Mouse (Mus musculus) adrenal gland, adult 8-10 months (tissue): ENCODE measurements around the gene Uvrag. TPM values are rescaled to one million over a fixed set of nuclear protein-coding genes. Genes with fewer than 3 reads are reported as not detected.

Source experiments
- DNase-seq: peaks from one replicate; pipeline ENCODE4 v3.0.0; 2022
- total RNA-seq, 4 experiments: library from RNA; stranded (reverse); gene quantifications; 2 replicates each; pipeline ENCODE4 v1.2.4; 2022

Gene Uvrag
- total RNA-seq, 4 experiments from 2014 or later: 32.5 to 46.9 (median 40.3) TPM

DNA sequence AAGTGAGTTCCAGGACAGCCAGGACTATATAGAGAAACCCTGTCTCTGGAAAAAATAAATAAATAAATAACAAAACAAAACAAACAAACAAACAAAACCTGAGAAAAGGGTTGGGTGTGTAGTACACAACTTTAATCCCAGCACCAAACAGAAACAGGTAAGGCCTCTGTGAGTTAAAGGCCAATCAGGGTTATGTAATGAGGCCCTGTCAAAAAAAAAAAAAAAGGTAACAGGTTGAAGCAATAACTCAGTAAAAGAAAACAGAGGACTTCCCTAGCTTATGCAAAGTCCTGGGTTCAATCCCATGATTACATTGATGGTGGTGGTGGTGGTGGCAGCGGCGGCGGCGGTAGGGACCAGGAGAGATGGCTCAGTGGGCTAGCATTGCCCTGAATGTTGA lies 3.4 kb downstream of the Uvrag start:
- DNase-seq: no peak

DNA sequence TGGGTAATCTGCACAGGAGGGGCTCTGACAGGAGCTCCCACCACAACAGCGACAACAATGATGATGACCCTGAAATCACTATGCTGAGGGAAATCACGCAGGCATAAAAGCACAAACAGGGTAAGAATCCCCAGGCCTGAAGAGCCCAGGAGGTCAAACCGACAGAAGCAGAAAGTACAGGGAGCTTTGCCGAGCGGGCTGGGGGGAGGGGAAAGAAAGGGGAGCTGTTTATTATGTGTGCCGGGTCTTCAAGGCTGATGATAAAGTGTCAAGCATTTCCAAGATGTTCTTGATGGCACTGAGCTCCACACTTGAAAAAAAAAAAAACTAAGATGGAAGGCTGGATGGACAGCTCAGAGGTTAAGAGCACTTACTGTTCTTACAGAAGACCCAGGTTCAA lies 4.2 kb downstream of the Uvrag start:
- DNase-seq: no peak

DNA sequence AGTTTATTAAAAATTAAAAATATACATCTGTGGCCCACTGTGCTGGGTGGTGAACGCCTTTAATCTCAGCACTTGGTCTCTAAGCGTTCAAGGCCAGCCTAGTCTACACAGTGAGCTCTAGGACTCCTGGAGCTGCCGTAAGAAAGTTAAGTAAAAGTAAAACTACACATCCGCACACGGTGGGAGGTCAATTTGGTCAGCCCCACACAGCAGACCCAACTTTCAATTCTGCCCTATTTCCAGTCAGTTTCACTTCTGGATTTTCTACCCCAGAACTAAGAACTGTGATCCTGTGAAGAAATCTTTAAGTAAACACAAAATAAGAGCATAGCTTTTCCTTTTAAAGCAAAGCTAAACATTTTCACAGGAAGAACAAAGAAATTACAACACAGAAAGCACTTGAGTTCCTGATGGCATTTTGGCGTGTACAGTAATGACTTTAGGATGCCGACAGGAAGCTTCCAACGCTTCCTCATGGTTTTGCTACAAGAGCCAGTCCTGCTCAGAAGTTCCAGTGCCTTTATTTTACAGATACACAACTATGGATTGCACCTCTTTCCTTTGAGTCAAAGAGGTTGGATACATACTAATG lies 7.0 kb downstream of the Uvrag start:
- DNase-seq: no peak

DNA sequence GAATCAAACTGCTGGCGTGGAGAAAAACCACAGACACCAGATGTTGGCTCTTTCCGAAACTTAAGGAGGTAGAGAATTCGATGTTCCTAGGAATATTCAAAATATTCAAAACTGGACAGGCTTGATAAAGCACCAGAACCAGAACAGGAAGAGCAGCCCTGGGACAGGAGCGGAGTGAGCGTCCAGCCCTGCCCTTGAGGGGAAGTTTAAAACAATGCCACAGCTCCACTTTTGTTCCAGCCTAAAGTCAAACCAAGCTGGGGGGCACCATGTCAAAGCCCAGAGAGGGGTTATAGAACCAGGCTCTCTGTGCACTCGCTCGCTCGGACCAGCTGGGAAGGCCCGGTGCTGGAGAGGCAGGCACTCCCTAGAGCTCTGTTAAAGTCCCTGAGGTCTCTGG lies 8.3 kb downstream of the Uvrag start:
- no peak for DNase-seq

DNA sequence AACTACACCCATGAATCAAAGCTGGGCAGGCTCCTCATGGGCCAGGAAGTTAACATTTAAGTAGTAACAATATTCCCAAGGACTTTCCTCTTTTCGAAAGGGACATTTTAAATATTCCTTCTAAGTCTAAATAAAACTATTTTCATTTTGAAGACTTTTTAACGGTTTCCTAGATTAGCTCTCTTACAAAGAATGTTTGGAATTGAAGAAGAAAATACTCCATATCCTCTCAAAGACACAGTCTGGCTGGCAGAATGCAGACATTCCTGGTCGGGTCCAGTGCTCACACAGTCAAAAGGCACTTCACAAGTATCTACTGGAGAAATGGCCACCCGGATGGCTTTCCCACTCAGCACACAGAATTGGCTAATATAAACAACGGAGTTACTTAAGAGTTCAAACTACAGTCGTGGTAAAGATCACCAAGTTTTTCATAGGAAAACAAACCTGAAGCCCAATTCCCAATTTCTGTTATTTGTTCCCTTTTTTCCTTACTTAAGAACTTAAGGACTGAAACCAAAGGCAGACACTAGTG lies 9.1 kb downstream of the Uvrag start:
- no peak for DNase-seq

- no peak for DNase-seq
Observed at GRCm38 (mm10) chr7:99128965-99129364, 12.0 kb downstream of the Uvrag start.

DNA sequence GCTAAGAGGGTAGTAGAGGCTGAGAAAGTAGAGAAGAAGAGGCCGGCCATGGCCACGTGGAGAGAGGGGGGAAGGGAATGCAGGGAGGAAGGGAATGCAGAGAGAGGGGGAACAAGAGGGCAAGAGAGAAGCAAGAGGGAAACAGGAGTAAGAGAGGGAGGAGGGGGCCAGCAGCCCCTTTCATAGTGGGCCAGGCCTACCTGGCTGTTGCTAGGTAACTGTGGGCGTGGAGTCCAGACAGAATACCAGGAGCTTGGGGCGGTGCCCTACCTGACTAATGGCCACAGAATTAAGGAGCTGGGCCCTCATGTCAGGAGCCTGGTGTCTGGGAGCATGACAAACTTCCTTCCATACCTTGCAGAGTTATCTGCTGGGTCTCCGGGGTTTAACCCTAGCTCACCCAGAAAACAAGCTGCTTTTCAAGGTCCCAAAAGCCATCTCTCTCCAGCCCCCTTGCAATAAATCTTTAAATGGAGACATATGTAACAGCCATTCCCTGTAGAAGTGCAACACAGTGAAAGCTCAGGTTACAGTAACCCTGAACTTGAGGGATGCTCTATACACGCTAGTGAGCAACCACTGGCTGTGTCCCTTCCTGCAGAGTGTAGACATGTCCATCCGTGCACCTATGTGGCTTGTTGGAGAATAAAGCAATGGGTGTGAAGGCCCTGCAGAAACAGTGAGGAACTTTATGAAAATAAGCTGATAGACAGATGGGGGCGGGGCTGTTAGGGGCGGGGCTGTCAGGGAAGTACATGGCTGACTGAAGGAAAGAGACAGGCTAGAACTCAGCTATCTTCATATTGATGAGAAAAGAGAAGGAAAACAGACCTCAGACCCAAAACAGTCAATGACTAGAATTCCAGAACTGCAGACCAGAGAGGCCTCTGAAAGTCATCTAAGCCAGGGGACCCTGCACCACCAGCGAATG lies 12.7 kb downstream of the Uvrag start:
- no peak for DNase-seq

GRCm38 (mm10) chr7:99126057-99126456 lies 14.9 kb downstream of the Uvrag start:
- no peak for DNase-seq

GRCm38 (mm10) chr7:99122651-99123050 lies 18.3 kb downstream of the Uvrag start:
- no peak for DNase-seq

- DNase-seq: no peak
Observed at GRCm38 (mm10) chr7:99120865-99121521, 19.9 kb downstream of the Uvrag start.

DNA sequence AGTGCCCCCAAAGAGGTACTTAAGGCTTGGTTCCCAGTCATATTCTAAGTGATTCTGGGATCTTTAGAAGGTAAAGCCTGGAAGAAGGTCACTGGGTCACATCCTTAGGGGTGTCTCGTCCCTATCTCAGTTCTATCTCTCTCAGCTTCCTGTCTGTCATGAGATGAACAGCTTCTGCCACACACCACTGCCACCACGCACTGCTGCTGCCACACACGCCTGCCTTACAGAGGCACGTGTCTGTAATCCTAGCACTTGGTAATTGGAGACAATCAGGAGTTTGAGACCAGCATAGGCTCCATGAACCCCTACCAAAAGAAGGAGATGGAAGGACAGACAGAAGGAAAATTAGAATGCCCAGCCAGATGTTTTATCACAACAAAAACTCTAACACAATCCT lies 20.9 kb downstream of the Uvrag start:
- DNase-seq: no peak

GRCm38 (mm10) chr7:99116781-99117180 lies 24.2 kb downstream of the Uvrag start:
- DNase-seq: no peak

GRCm38 (mm10) chr7:99114006-99114726 lies 26.8 kb downstream of the Uvrag start:
- no peak for DNase-seq

DNA sequence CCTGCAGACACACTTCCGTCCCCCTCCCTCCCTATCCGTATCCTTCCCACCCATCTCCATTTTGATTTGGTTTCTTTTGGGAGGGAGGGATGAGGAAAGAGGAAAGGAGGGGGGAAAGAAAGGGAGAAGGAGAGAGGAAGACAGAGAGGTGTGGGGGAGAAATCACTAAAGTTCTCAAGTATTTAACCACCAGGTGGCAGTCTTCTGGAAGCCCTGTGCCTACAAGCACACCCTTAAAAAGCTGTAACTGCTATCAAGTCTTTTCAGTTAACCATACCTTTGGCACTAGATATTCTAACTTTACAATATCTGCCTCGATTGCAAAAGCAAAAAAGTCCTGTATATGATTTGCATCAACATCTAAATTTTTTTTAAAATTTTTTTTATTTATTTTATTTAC lies 33.4 kb downstream of the Uvrag start:
- DNase-seq: no peak

- no peak for DNase-seq
Observed at GRCm38 (mm10) chr7:99106714-99107270, 34.1 kb downstream of the Uvrag start.

DNA sequence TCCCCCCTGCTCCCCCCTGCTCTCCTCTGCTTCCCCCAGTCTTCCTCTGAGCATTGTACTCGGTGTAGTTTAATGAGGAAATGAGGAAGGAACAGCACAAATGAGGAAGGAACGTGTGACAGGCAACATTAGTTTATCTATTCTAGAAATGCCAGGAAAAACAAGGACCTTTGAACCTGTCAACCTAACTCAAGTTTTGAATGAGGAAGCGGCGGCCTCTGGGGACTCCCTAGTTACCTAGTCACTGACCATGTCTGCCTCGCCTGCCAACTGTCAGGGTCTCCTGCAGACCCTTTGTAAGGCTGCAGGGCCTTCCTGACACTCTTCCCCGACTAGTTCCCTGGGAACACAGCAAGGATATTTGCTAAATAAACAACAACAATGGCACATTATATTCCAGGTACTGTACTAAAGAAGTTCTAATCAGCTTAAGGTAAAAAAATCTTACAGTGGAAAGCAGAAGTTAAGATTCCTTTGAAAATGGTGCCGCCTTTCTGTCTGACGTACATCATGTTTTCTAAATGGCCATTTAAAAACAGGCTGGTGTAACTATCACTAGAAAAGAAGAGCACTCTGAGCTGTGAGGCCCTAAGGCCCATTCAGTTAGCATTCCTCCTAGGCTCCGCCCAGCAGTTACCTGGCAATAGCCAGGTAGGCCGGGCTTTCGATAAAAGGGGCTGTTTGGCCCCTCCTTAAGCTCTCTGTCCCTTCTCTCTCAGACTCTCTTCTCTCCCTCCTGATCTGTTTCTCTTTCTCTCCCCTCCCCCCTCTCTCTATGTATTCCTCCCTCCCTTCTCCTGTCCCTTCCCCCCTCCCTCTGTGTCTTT lies 39.0 kb downstream of the Uvrag start:
- no peak for DNase-seq

DNA sequence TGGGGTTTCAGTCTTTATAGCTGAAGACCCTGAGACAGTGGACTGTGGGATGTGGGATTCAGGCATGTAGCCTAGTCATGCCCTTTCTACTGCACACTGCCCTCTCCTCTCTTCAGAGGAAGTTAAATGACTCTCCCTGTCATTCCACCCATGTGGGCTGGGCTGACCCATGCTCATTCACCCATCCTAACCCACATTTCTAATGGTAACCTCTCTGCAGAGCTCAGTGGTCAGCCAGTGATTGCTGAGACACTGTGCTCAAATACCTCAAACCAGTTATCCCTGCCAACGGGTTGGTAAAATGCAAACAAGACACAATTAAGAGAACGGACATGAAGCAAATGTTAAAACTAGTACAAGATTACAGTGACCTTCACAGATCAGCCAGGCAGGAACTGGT lies 39.9 kb downstream of the Uvrag start:
- DNase-seq: no peak

DNA sequence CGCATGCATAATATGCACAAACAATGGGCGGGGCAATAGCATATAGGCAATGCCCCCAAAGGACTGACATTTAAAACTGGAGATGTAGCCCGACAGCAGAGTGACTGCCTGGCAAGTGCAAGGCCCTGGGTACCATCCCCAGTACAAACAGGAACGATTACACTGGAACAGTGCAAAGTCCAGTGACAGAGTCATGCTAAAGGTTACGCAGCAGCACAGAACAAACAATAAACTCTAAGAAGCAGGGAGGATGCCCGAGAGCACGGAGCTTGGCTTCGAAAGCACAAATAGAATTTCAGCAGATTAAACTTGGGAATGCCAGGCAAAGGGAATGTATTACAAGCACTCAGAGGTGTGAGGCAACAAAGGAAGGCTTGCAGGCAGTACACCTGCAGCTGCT lies 40.4 kb downstream of the Uvrag start:
- no peak for DNase-seq

- DNase-seq: no peak
Observed at GRCm38 (mm10) chr7:99100087-99100486, 40.9 kb downstream of the Uvrag start.

DNA sequence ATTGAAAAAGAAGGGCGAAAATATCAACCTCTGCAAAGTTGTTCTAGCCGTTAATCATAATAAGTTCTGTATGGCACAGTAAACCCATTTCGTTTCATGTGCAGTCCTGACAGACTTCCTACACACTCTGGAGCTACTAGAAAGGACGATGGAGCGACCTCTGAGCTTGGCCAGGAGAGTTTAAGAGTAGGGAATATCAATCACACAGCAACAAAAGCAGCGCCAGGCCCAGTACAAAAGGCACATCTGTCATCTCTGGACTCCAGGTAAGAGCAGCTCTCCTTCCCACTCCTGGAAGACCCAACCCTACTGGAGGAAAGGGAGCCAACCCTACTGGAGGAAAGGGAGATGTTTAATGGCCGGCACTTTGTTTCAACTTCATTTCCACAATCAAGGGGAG lies 43.2 kb downstream of the Uvrag start:
- no peak for DNase-seq

DNA sequence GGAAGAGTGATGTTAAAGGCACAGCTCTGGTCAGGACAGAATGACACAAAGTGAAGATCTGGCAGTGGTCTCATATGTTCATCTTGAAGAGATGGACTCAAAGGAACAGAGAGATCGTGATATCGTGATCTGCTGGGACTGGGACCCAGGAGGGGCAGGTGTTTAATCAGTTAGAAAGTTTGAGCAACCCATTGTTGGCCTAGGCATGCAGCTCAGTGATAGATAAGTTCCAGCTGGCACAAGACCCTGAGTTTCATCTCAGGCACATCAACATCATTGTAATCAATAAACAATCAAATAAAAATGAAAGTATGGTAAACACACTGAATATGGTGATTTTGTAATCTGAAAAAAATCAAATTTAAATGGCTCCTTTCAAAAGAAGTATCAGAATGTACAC lies 43.8 kb downstream of the Uvrag start:
- DNase-seq: no peak
